Mouse (Mus musculus): ENCODE measurements around the gene Hist1h3g. TPM values are rescaled to one million over a fixed set of nuclear protein-coding genes. Genes with fewer than 3 reads are reported as not detected.
"Not testable (repeated sequence)": the region's sequence is repeated elsewhere in the genome, so short reads cannot be mapped to it uniquely, and the experiment has no call there.

The Hist1h3g gene
- total RNA-seq, 2 experiments from 2014 or later: 100 to 143 TPM

GRCm38 (mm10) chr13:23575864-23576313, 40.7 kb downstream of the Hist1h3g start:
- not testable (repeated sequence) for DNase-seq (ENCODE audit: low spot score in 2 of 2)

- DNase-seq (ENCODE audit: low spot score in 2 of 2): no peak
These were observed 41.2 kb downstream of the Hist1h3g start for GRCm38 (mm10) chr13:23576351-23576881.

GRCm38 (mm10) chr13:23576906-23577639, 41.9 kb downstream of the Hist1h3g start:
- no peak for DNase-seq (ENCODE audit: low spot score in 2 of 2)

GRCm38 (mm10) chr13:23577835-23578234, 42.6 kb downstream of the Hist1h3g start:
- no peak for DNase-seq (ENCODE audit: low spot score in 2 of 2)

- DNase-seq (ENCODE audit: low spot score in 2 of 2): peak; percentile 79 to 88
These were observed 46.4 kb downstream of the Hist1h3g start, which contains the start of gene Hist1h4d for GRCm38 (mm10) chr13:23581408-23582218. Gene Hist1h4d, plus strand, starts transcription at chr13:23581598.

GRCm38 (mm10) chr13:23582219-23583056, 47.2 kb downstream of the Hist1h3g start:
- no peak for DNase-seq (ENCODE audit: low spot score in 2 of 2)

- no peak for DNase-seq (ENCODE audit: low spot score in 2 of 2)
These were observed 48.3 kb downstream of the Hist1h3g start for GRCm38 (mm10) chr13:23583387-23584068.

- no peak for DNase-seq (ENCODE audit: low spot score in 2 of 2)
These were observed 49.1 kb downstream of the Hist1h3g start for GRCm38 (mm10) chr13:23584331-23584730.

- DNase-seq (ENCODE audit: low spot score in 2 of 2): peak in 1 of 2 experiments; percentile 73
These were observed 49.8 kb downstream of the Hist1h3g start for GRCm38 (mm10) chr13:23585029-23585441.

Small RNA genes lying within 50 kb of the gene (microRNA-seq; reads per million reads assigned to microRNA genes)
- not detected for gene Gm44297
- gene Gm44359: not detected
- not detected for gene Gm44394
- gene n-TStga1: not detected

Other genes with a start within 250 kb of the Hist1h3g start
- 10 to 100 TPM; 17.8 to 20.8 TPM for gene Zfp322a, start 166.2 kb upstream of the Hist1h3g start, total RNA-seq (2021)
- 1 to 10 TPM; 6.2 to 6.6 TPM for gene Abt1, start 111.6 kb upstream of the Hist1h3g start, total RNA-seq (2021)
- gene Btn1a1, start 69.5 kb upstream of the Hist1h3g start, total RNA-seq (2021): not detected
- under 1 TPM in 1 of 2 experiments, not detected in 1; 0.23 TPM for gene Btn2a2, start 46.6 kb upstream of the Hist1h3g start, total RNA-seq (2021)
- 100 to 1,000 TPM; 761 to 939 TPM for gene Hist1h4h, start 4.4 kb upstream of the Hist1h3g start, total RNA-seq (2021)
- gene Hist1h2af, start 1.5 kb upstream of the Hist1h3g start, total RNA-seq (2021): 100 to 1,000 TPM; 329 to 395 TPM
- 10 to 100 TPM; 18.5 to 24.9 TPM for gene Hist1h2bh, start 8.0 kb downstream of the Hist1h3g start, total RNA-seq (2021)
- 100 to 1,000 TPM in 1 of 2 experiments, 10 to 100 TPM in 1; 92.1 to 134 TPM for gene Hist1h3f, start 8.6 kb downstream of the Hist1h3g start, total RNA-seq (2021)
- 100 to 1,000 TPM; 613 to 773 TPM for gene Hist1h4f, start 16.2 kb downstream of the Hist1h3g start, total RNA-seq (2021)
- gene Hist1h1d, start 17.8 kb downstream of the Hist1h3g start, total RNA-seq (2021): 10 to 100 TPM; 34.6 to 45.9 TPM
- 100 to 1,000 TPM; 232 to 273 TPM for gene Hist1h3e, start 26.9 kb downstream of the Hist1h3g start, total RNA-seq (2021)
- 10 to 100 TPM; 63.6 to 92.7 TPM for gene Hist1h2ae, start 35.8 kb downstream of the Hist1h3g start, total RNA-seq (2021)
- 100 to 1,000 TPM; 491 to 581 TPM for gene Hist1h2bg, start 36.0 kb downstream of the Hist1h3g start, total RNA-seq (2021)
- 100 to 1,000 TPM; 240 to 292 TPM for gene Hist1h2bf, start 38.8 kb downstream of the Hist1h3g start, total RNA-seq (2021)
- gene Hist1h2ad, start 39.0 kb downstream of the Hist1h3g start, total RNA-seq (2021): 10 to 100 TPM; 51.6 to 79.2 TPM
- gene Hist1h3d, start 40.3 kb downstream of the Hist1h3g start, total RNA-seq (2021): 10 to 100 TPM; 55.2 to 69.3 TPM
- gene Hist1h4d, start 46.2 kb downstream of the Hist1h3g start, total RNA-seq (2021): 100 to 1,000 TPM; 302 to 338 TPM
- gene Hist1h2be, start 85.7 kb downstream of the Hist1h3g start, total RNA-seq (2021): 10 to 100 TPM; 40.8 to 47.6 TPM
- 100 to 1,000 TPM; 307 to 345 TPM for gene Hist1h1e, start 87.1 kb downstream of the Hist1h3g start, total RNA-seq (2021)
- gene Hist1h2ac, start 148.5 kb downstream of the Hist1h3g start, total RNA-seq (2021): 10 to 100 TPM; 12.7 to 14.2 TPM
- gene Hist1h2bc, start 148.8 kb downstream of the Hist1h3g start, total RNA-seq (2021): 10 to 100 TPM; 71.7 to 84.0 TPM
- gene Hist1h1t, start 160.4 kb downstream of the Hist1h3g start, total RNA-seq (2021): 1 to 10 TPM; 1.3 to 1.6 TPM
- 100 to 1,000 TPM; 206 to 241 TPM for gene Hist1h4c, start 163.0 kb downstream of the Hist1h3g start, total RNA-seq (2021)
- 1 to 10 TPM; 5.9 to 6.6 TPM for gene Hfe, start 175.4 kb downstream of the Hist1h3g start, total RNA-seq (2021)
- 100 to 1,000 TPM; 462 to 585 TPM for gene Hist1h1c, start 203.4 kb downstream of the Hist1h3g start, total RNA-seq (2021)
- 100 to 1,000 TPM; 162 to 207 TPM for gene Hist1h3c, start 210.2 kb downstream of the Hist1h3g start, total RNA-seq (2021)
- 100 to 1,000 TPM; 215 to 270 TPM for gene Hist1h2bb, start 211.3 kb downstream of the Hist1h3g start, total RNA-seq (2021)
- gene Hist1h2ab, start 215.7 kb downstream of the Hist1h3g start, total RNA-seq (2021): 100 to 1,000 TPM; 390 to 456 TPM
- 100 to 1,000 TPM; 433 to 519 TPM for gene Hist1h3b, start 216.8 kb downstream of the Hist1h3g start, total RNA-seq (2021)
- gene Hist1h4b, start 221.6 kb downstream of the Hist1h3g start, total RNA-seq (2021): 100 to 1,000 TPM; 298 to 366 TPM
- gene Hist1h4a, start 225.8 kb downstream of the Hist1h3g start, total RNA-seq (2021): 100 to 1,000 TPM; 369 to 391 TPM
- 100 to 1,000 TPM; 353 to 457 TPM for gene Hist1h3a, start 227.0 kb downstream of the Hist1h3g start, total RNA-seq (2021)
- 100 to 1,000 TPM; 271 to 321 TPM for gene Hist1h1a, start 228.2 kb downstream of the Hist1h3g start, total RNA-seq (2021)
- gene Trim38, start 234.5 kb downstream of the Hist1h3g start, total RNA-seq (2021): not detected

Data from gastrocnemius, postnatal 4 days (tissue).